Mouse (Mus musculus) limb, embryonic 15.5 days (tissue): ENCODE results near the gene Cntnap2. TPM values are rescaled to one million over a fixed set of nuclear protein-coding genes. Genes with fewer than 3 reads are reported as not detected.

ENCODE experiments used
- ATAC-seq: fragments of 200-750 bp; cut with Nextera tagmentation; 2 replicates; pipeline ENCODE4 v1.8.0; 2017; ENCODE audit warnings: low read depth, moderate TSS enrichment; ENCODE audit not compliant: insufficient number of reproducible peaks, low FRiP score, low TSS enrichment
- H3K27ac ChIP-seq: fragments of 300-500 bp; sonication (generic); 2 replicates; pipeline ENCODE4 v1.5.1; 2015; ENCODE audit warnings: moderate library complexity, mild to moderate bottlenecking, inconsistent platforms
- H3K27me3 ChIP-seq: fragments of 300-500 bp; sonication (generic); 2 replicates; pipeline ENCODE4 v1.6.1; 2015; ENCODE audit warnings: inconsistent platforms
- H3K36me3 ChIP-seq: fragments of 300-500 bp; sonication (generic); 2 replicates; pipeline ENCODE4 v1.6.1; 2015; ENCODE audit warnings: inconsistent platforms
- H3K4me1 ChIP-seq: fragments of 300-500 bp; sonication (generic); 2 replicates; pipeline ENCODE4 v1.6.1; 2015; ENCODE audit warnings: inconsistent platforms
- H3K4me2 ChIP-seq: fragments of 300-500 bp; sonication (generic); 2 replicates; pipeline ENCODE4 v1.6.1; 2015; ENCODE audit warnings: mild to moderate bottlenecking, inconsistent platforms
- H3K4me3 ChIP-seq: fragments of 300-500 bp; sonication (generic); 2 replicates; pipeline ENCODE4 v1.5.1; 2015; ENCODE audit warnings: mild to moderate bottlenecking, inconsistent platforms
- H3K9ac ChIP-seq: fragments of 300-500 bp; sonication (generic); 2 replicates; pipeline ENCODE4 v1.6.1; 2015; ENCODE audit warnings: inconsistent platforms
- H3K9me3 ChIP-seq: fragments of 300-500 bp; sonication (generic); 2 replicates; pipeline ENCODE4 v1.6.1; 2016; ENCODE audit warnings: inconsistent platforms
- WGBS: fragments of 180-500 bp; shearing (Covaris S2); methylation state at CpG from one replicate; pipeline ENCODE4 v1.1.7; 2015; 5-methylcytosine and 5-hydroxymethylcytosine counted together
- polyA plus RNA-seq: library from polyadenylated mRNA; unstranded; fragments of >200 nt; fragmentation: Nextera tagmentation; extraction: Ambion mirVana; gene quantifications from 2 replicates; pipeline ENCODE4 v1.2.1, GENCODE M21; 2015

Gene Cntnap2
- polyA plus RNA-seq, 1 experiment from 2014 or later: 1.9 TPM

- WGBS: 73% methylated on average over 3 of the region's 3 CpGs
- H3K9ac ChIP-seq: no peak overlapping the region
- H3K9me3 ChIP-seq: no peaks in the 10 kb centered on the region
- ATAC-seq: no peak
- no peak overlapping the region for H3K4me2 ChIP-seq
- H3K27me3 ChIP-seq: no peaks in the 10 kb centered on the region
- no peaks in the 10 kb centered on the region for H3K4me1 ChIP-seq
- H3K4me3 ChIP-seq: no peak overlapping the region
- no peak overlapping the region for H3K27ac ChIP-seq
- H3K36me3 ChIP-seq: no peaks in the 10 kb centered on the region
Observed at GRCm38 (mm10) chr6:46963693-46964092, 1904.5 kb downstream of the Cntnap2 start.

DNA sequence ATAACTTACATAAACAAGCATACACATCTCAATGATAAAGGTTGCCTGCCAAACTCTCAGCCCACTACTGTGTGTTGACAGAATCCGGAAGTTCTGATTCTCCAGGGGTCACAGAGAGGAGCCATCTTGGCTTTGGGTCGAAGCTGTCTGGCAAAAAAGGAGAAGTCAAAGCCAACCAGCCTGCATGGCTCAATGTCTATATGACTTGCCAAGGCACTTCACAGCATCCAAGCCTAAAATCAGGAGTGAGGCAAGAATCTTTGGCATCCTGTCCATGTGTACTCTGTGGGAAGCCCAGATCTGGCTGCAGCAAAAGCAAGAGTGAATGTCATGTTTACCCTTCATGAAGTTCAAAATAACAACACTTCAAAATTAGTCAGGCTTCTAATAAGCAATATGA, 1913.5 kb downstream of the Cntnap2 start:
- H3K4me2 ChIP-seq: no peak overlapping the region
- no peak overlapping the region for H3K9ac ChIP-seq
- 79% methylated on average over 2 of the region's 2 CpGs for WGBS
- H3K27ac ChIP-seq: no peak overlapping the region
- H3K36me3 ChIP-seq: no peaks in the 10 kb centered on the region
- H3K9me3 ChIP-seq: no peaks in the 10 kb centered on the region
- H3K4me1 ChIP-seq: no peaks in the 10 kb centered on the region
- H3K27me3 ChIP-seq: no peaks in the 10 kb centered on the region
- ATAC-seq: no peak
- H3K4me3 ChIP-seq: no peak overlapping the region

DNA sequence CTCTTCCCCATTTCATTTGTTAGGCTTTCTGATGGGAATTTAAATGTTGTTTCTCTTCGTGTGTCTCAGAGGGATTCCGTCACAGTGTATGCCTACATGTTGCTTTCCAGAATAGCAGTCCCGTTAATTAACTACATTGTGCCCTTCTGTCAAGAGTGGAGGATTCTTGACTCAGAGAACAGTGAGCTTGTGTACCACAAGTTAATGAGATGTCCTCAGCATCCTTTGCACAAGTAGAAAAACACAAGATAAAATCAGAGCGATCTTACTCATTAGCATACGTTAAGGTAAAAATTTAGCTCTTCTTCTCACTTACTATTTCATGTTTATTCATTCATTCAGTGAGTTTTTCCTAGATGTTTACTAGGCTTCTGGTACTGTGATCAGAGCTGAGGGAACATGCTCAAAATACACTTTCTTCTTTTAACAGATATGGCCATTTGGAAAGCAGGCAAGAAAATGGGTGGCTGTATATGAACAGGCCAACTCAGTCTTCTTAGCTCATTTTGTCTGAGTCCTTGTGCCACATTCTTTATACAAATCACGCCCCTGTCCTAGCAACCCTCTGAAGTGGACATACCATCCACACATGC, 1936.9 kb downstream of the Cntnap2 start:
- no peak overlapping the region for H3K4me3 ChIP-seq
- no peak for ATAC-seq
- H3K36me3 ChIP-seq: no peaks in the 10 kb centered on the region
- no peaks in the 10 kb centered on the region for H3K27me3 ChIP-seq
- no peak overlapping the region for H3K9ac ChIP-seq
- H3K4me2 ChIP-seq: no peak overlapping the region
- 86% methylated on average over 6 of the region's 6 CpGs for WGBS
- no peaks in the 10 kb centered on the region for H3K4me1 ChIP-seq
- no peaks in the 10 kb centered on the region for H3K9me3 ChIP-seq
- no peak overlapping the region for H3K27ac ChIP-seq

DNA sequence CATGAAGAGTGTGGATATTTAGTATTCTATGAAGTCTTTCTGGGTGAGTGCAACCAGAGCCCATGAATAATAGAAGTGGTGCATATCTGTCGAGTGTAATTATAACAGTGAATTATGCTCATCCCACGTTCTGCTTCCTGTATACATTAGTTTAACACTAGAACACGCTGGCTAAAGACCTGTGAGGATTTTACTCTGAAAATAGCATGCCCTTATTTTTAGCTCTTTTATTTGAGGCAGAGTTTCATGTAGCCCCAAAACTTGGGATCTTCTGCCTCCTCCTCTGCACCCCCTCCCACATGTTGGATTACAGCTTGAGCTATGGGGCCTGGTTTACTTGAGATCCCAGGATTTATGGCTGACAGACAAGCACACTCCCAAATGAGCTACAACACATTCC, 1945.3 kb downstream of the Cntnap2 start:
- H3K27ac ChIP-seq: no peak overlapping the region
- H3K4me3 ChIP-seq: no peak overlapping the region
- H3K4me1 ChIP-seq: no peaks in the 10 kb centered on the region
- H3K36me3 ChIP-seq: no peaks in the 10 kb centered on the region
- WGBS: 67% methylated on average over 3 of the region's 3 CpGs
- H3K9ac ChIP-seq: no peak overlapping the region
- no peak overlapping the region for H3K4me2 ChIP-seq
- H3K9me3 ChIP-seq: no peaks in the 10 kb centered on the region
- H3K27me3 ChIP-seq: no peaks in the 10 kb centered on the region
- ATAC-seq: no peak

- H3K4me3 ChIP-seq: no peak overlapping the region
- WGBS: 81% methylated on average over 4 of the region's 4 CpGs
- no peaks in the 10 kb centered on the region for H3K4me1 ChIP-seq
- no peaks in the 10 kb centered on the region for H3K27me3 ChIP-seq
- no peak for ATAC-seq
- no peaks in the 10 kb centered on the region for H3K36me3 ChIP-seq
- no peak overlapping the region for H3K4me2 ChIP-seq
- no peaks in the 10 kb centered on the region for H3K9me3 ChIP-seq
- no peak overlapping the region for H3K9ac ChIP-seq
- no peak overlapping the region for H3K27ac ChIP-seq
Observed at GRCm38 (mm10) chr6:47012933-47013332, 1953.8 kb downstream of the Cntnap2 start.

DNA sequence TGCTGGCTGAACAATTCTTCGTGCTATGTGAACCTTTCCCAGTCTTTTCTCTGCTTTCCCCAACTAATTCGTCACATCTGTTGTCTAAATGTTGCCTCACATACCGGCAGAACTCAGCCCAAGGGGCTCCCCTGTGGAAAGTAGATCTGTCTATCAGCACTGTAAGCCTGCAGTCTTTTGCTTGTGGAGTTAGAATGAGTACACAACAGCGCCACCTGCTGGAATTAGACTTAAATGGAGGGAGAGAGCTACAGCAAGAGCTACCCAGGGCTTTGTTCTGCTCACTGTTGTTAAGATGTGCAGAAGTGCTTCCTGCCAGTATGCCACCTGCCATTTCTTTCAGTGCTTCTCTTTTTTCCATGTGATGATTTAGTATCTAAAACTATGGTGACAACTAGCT, 1954.4 kb downstream of the Cntnap2 start:
- no peak overlapping the region for H3K4me2 ChIP-seq
- H3K4me1 ChIP-seq: no peaks in the 10 kb centered on the region
- no peak overlapping the region for H3K27ac ChIP-seq
- no peak overlapping the region for H3K9ac ChIP-seq
- H3K27me3 ChIP-seq: no peaks in the 10 kb centered on the region
- H3K4me3 ChIP-seq: no peak overlapping the region
- 10% methylated on average over 4 of the region's 4 CpGs for WGBS
- ATAC-seq: no peak
- H3K36me3 ChIP-seq: no peaks in the 10 kb centered on the region
- no peaks in the 10 kb centered on the region for H3K9me3 ChIP-seq

GRCm38 (mm10) chr6:47014886-47015586, 1955.9 kb downstream of the Cntnap2 start:
- Histone ChIP-seq H3K4me1 (no peaks in the 10 kb centered on the region), H3K9me3 (no peaks in the 10 kb centered on the region), H3K4me2 (no peak overlapping the region), H3K4me3 (no peak overlapping the region), H3K27ac (no peak overlapping the region), H3K36me3 (no peaks in the 10 kb centered on the region), H3K27me3 (no peaks in the 10 kb centered on the region), H3K9ac (no peak overlapping the region)
- 64% methylated on average over 1 of the region's 1 CpGs for WGBS
- no peak for ATAC-seq

DNA sequence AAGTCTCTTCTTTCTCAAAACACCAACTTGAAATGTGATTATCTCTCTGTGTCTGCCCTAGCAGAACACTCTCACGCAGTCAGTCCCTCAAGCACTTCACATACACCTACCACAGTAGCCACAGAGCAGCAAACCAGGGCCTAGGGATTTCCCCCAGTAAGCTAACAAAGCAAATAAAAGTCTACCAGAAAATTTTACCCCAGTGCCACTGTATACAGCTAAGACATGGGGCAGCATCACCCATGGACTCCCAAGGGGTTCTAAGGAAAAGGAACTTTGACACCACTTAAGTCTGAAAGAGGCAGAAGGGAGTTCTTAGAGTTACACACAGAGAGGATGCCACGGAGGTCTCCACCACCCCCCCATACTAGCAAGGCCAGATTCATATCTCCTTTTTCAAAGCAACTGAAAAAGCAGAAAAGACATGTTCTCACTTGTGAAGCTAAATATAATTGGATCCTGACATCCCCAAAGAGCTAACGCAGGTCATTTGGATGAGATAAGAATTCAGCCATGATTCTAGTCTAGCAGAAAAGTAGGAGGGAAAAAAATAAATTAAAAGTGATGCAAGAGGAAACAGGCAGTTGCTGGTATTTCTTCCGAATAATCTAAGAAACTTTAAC, 1967.0 kb downstream of the Cntnap2 start:
- no peak for ATAC-seq
- no peaks in the 10 kb centered on the region for H3K4me1 ChIP-seq
- H3K4me2 ChIP-seq: no peak overlapping the region
- WGBS: 59% methylated on average over 4 of the region's 4 CpGs
- H3K4me3 ChIP-seq: no peak overlapping the region
- H3K9me3 ChIP-seq: no peaks in the 10 kb centered on the region
- no peak overlapping the region for H3K27ac ChIP-seq
- no peak overlapping the region for H3K9ac ChIP-seq
- H3K36me3 ChIP-seq: no peaks in the 10 kb centered on the region
- no peaks in the 10 kb centered on the region for H3K27me3 ChIP-seq

GRCm38 (mm10) chr6:47031362-47031761, 1972.2 kb downstream of the Cntnap2 start:
- no peak overlapping the region for H3K4me2 ChIP-seq
- ATAC-seq: no peak
- H3K27me3 ChIP-seq: no peaks in the 10 kb centered on the region
- no peak overlapping the region for H3K9ac ChIP-seq
- no peaks in the 10 kb centered on the region for H3K36me3 ChIP-seq
- H3K27ac ChIP-seq: no peak overlapping the region
- H3K9me3 ChIP-seq: no peaks in the 10 kb centered on the region
- no peaks in the 10 kb centered on the region for H3K4me1 ChIP-seq
- WGBS: 58% methylated on average over 2 of the region's 2 CpGs
- H3K4me3 ChIP-seq: no peak overlapping the region

GRCm38 (mm10) chr6:47042602-47043001, 1983.4 kb downstream of the Cntnap2 start:
- Histone ChIP-seq H3K9ac (no peak overlapping the region), H3K9me3 (no peaks in the 10 kb centered on the region), H3K36me3 (no peaks in the 10 kb centered on the region), H3K4me2 (no peak overlapping the region), H3K27ac (no peak overlapping the region), H3K4me1 (0 out of 2 replicates have a peak, but pooled peaks cover 5% of the 10 kb centered on the region), H3K27me3 (no peaks in the 10 kb centered on the region), H3K4me3 (no peak overlapping the region)
- WGBS: 78% methylated on average over 1 of the region's 1 CpGs
- no peak for ATAC-seq

DNA sequence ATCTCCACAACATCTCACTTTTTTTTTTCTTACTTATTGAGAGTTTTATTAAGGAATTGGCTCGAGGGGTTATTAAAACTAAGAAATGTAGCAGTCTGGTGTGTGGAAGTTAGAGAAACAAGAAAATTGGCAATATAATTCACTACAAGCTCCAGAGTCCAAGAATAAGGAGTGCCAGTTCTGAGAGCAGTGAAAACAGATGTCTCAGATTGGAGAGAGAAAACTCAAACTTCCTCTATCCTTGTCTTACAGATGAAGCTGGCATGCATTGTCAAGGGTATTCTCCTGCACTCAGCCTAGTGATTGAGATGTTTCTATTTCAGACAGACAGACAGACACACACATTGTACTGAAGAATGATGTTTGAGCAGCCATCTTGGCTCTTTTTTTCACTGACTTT, 1984.4 kb downstream of the Cntnap2 start:
- H3K27me3 ChIP-seq: no peaks in the 10 kb centered on the region
- H3K9ac ChIP-seq: no peak overlapping the region
- H3K27ac ChIP-seq: no peak overlapping the region
- H3K4me1 ChIP-seq: 0 out of 2 replicates have a peak, but pooled peaks cover 5% of the 10 kb centered on the region
- H3K4me3 ChIP-seq: no peak overlapping the region
- no peak overlapping the region for H3K4me2 ChIP-seq
- WGBS: 36% methylated on average over 1 of the region's 1 CpGs
- no peak for ATAC-seq
- no peaks in the 10 kb centered on the region for H3K36me3 ChIP-seq
- H3K9me3 ChIP-seq: no peaks in the 10 kb centered on the region
